Mouse (Mus musculus) gastrocnemius, adult 18-20 months (tissue): ENCODE measurements at regions not wholly inside any gene's neighbourhood (a gene's known extent, or its start where the extent isn't known, plus 50 kb on each side); places are given as distances from the start of the nearest gene placed in this dataset.

Source experiments
- DNase-seq: peaks from one replicate; pipeline ENCODE4 v3.0.0; 2021; ENCODE audit warnings: low spot score

DNA sequence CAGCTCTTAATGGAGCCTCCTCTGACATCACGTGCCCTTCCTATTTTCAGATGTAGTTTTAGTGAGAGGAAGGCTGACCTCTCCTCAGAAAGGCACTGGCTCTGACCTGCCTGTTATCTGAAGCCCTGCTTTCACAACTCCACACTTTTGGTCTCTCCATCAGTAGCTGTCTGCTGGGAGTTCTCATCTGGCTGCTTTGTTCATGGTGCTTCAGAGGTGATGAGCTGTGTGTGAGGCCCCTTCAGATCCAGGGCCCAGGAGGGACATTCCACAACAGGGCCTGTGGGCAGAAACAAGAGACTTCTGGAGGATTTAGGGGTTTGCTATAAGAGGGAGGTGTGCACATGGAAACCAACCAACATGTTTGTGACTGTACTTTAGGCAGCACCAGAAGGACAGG is 50.8 kb upstream of the Fhl2 start:
- no peak for DNase-seq

DNA sequence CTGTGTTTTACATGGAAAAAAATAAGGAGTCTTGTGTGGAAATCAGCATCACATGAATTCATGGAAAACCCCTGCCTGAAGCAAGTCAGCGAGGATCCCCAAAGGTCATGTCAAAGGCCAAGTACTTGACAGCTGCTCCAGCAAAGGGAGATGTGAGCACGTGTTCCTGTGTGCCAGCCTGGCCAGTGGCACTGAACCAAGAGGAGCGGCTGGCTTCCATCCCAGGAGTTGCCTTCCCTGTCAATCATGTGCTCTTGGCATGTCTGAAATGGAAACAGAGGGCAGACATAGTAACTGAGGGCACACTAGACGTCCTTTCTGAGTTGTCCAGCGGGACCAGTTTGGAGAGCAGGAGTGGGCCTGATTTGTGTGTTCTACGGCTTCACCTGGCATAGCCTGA is 53.5 kb upstream of the Fhl2 start:
- peak; percentile 93 for DNase-seq

DNA sequence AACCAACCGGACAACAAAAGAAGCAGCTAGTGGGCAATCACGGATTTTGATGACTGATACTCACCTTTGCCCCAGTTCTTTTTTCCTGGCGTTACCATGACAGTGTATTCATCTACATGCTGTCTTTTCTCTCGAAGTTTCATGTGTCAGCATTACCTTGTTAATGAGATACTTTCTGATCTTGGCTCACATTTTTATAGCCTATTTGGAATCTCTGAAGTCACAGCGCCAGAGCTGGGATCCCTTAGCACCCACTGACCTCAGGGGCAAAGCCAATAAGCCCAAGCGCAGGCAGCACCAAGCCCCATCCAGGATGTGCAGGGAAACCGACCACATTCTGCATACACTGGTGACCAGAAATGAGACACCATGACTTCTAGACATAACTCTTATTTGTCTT is 54.6 kb upstream of the Fhl2 start:
- no peak for DNase-seq

- DNase-seq = no peak
These were observed 57.3 kb upstream of the Fhl2 start for GRCm38 (mm10) chr1:43254129-43254528.

- DNase-seq = peak; percentile 31
These were observed 59.3 kb upstream of the Fhl2 start for GRCm38 (mm10) chr1:43256078-43256477.

DNA sequence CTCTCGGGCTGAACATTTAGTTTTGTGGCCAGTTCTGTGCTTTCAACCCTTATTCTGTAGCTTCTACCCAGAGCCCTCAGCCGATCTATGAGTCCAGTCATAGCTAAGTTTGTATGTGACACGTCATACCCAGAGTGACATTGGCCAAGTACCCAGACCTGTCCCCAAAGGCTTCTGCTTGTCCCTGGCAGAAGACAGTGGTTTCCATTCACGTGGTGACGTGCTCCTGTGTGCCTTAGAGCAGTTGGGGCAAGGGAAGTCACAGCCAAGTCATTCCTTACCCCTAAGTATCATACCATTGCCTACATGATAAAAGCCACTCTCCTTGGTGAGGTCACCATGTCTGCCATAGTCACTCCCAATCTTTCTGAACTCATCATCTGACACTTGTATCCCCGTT is 61.1 kb upstream of the Fhl2 start:
- DNase-seq = peak; percentile 63

DNA sequence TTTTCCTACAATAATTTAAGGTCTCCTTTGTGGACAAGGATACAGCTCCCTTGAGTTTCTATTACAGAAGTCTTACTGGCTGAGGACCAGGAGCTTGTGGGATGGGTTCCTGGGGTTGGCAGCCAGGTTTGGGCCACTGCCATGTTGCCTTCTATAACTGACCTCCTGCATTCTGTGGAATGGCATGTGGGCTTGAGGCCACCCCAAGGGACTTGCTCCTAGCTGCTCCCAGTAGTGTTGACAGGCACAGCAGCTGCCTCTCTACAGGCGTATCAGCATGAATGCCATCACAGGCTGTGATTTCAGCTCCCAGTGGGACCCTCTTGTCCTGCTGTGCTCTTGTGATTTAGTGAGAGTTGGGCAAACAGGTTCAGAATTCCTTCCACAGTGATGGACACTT is 63.1 kb upstream of the Fhl2 start:
- DNase-seq = peak; percentile 90

DNA sequence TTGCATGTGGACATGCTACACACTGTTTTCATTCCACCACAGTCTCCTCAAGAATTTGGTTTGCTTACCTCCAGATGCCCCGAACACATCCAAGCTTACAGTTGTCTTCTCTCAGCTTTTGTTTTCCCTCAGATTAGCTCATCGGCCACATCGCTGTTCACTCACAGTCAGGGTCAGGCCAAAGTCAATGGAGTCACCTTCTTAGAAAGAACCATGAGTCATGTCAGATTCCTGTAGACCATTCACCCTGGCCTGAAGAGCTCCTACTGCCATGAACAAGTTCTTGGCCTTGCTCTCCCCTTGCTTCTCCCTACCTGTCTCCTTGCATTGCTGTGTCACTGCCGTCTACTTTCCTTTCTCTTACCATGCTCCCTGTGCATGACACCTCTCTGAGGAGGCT is 63.7 kb upstream of the Fhl2 start:
- no peak for DNase-seq

- DNase-seq = peak; percentile 72
These were observed 67.7 kb upstream of the Fhl2 start for GRCm38 (mm10) chr1:43264407-43264889.

GRCm38 (mm10) chr1:43265699-43266455 is 69.1 kb upstream of the Fhl2 start:
- DNase-seq = no peak

DNA sequence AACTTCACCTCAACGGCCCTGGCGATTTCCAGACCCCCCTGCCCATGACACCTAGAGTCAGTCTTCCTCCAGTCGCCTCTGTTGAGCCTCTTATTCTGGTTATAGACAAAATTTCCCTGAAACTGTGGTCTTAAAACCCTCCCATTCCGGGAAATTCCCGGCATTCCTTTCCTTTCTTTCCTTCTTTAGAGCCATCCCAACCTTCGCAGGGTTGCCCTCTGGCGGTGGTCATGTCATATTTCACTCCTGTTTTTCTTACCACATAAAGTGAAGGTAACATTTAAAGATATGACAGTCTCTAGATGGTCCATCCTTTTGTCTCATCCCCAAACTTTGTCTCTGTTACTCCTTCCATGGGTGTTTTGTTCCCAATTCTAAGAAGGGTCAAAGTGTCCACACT is 72.9 kb upstream of the Fhl2 start:
- no peak for DNase-seq

- DNase-seq = no peak
These were observed 76.6 kb upstream of the Fhl2 start for GRCm38 (mm10) chr1:43273236-43273868.

DNA sequence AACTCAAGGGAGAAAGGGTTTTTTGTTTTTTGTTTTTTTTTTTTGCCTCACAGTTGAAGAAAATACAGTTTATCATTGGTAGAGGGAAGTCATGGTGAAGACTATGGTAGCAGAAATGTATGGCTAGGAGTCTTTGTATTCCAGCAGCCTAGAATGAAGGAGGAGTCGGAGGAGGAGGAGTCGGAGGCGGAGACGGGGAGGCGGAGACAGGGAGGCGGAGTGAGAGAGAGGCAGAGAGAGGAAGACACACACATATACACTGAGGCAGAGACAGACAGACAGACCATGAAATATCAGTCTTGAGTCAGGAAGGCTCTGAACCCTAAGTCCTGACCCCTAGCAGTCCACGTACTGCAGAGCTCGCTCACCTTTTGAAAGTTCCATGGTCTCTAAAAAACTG is 95.0 kb upstream of the Fhl2 start:
- DNase-seq = no peak

DNA sequence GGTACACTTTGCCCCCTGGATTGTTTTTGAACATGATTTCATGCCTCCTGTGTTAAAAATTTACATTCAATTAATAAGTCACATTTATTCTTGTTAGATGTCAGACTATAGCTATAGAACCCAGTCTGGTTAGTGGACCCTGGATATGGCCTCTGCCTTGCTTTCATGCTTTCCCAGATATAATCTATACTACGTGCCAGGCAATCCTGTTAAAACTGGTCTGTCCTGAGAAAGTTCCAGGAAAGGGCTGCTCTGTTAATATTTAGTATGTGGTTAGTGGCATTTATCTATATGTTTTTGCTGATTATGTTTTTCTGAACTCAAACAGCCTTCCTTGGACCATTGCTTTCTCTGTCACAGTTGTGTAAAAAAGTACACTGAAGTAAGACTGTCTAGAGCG is 95.8 kb upstream of the Fhl2 start:
- DNase-seq = no peak

DNA sequence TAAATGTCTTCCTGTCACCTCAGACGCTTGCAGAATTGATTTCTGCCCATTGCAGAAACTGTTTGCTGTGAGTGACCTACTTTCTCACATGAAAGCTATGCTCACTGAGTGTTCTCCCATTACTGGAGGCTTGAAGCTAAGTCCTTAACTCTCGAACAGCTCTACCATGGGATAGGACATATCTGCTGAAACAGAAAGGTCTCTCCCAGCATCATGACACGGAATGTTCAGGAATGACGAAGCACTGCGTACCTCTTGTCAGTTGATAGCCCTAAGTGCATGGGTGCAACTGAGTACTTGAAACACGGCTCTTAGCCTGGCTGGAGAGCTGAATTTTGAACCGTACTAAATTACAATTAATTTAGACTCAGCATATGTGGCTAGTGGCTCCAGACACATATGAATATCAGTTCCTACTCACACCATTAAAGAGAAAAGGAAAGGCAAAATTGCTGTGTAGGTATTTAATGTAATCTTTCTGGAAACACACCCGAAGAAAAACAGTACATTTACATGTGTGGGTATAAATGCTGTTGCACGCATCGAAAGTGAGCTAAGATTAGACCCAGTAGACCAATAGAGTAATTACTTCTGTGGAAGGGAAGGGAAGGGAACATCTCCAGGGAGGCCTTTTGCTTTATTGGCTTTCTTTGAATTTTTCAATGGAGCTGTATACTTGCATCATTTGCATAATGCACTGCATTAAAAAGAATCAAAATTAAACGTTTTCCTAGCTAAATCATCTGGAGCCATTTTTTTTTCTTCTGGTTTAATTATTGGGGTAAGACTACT is 97.6 kb upstream of the Fhl2 start:
- no peak for DNase-seq

DNA sequence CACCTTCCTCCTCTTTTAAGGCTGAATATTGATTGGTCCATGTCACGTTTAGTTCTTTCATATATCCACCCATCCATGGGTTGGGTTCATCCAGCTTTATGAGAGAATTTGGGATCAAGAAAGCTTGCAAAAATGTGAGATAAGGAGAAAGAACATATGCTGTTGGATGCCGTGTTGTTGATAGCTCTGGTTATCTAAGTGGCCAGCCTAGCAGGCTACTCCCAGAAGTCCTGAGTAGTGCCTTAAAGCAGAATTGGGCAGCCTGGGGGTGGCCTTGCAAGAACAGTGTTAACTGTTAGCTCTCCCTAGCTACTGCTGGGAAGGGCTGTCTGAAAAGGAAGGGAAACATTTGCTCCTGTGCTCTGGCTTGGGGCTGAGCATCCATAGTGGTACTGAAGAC is 100.8 kb upstream of the Fhl2 start:
- DNase-seq = no peak

GRCm38 (mm10) chr1:43298746-43299145 is 102.0 kb upstream of the Fhl2 start:
- no peak for DNase-seq

GRCm38 (mm10) chr1:43299490-43300302 is 102.9 kb upstream of the Fhl2 start:
- DNase-seq = peak; percentile 38

DNA sequence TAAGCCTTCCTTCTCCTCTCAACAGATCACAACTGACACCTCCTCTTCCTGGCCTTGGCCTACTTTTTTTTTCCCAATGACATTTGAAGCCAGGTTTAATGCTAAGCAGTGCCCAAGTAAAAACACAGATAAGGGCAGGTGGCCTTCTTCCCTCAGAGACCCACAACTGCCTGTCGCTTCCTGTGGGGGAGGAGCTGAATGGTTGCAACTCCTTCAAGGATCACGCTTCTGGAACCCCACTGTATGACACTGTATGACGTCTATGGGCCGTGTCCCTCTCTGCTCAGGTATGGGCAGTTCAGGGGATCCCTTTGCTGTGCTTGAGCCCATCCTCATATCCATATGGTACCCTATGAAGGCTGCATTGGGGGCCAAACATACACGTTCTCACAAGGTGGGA is 103.9 kb upstream of the Fhl2 start:
- DNase-seq = no peak

- DNase-seq = no peak
These were observed 105.2 kb upstream of the Fhl2 start for GRCm38 (mm10) chr1:43301866-43302571.

DNA sequence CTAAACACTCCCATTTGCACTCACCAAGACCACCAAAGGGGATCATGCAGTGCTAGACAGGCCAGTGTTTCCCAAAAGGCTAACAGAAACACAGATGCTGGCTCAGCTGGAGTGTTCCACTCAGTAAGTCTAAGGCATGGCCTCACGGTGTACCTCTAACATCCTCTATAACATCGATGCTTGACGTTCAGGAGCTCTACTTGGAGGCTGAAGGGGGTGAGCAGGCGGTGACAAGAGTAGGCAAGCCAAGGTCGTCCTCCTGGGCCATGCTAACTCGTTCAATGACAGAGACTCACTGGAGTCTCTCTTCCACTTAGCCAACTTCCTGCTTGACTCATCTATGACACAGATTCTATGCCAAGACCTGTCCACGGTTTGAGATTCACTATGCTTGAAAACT is 105.9 kb upstream of the Fhl2 start:
- DNase-seq = no peak
